Mouse (Mus musculus) common myeloid progenitor, adult 5-6 weeks (primary cell): ENCODE measurements around the gene Trim25. TPM values are rescaled to one million over a fixed set of nuclear protein-coding genes. Genes with fewer than 3 reads are reported as not detected.
A peak's percentile ranks its signal among the peaks of the same experiment; 100 is the strongest.

ENCODE experiments used
- ATAC-seq: replicated peaks from 2 replicates; pipeline ENCODE4 v1.8.0; 2016; ENCODE audit warnings: low read depth, mild to moderate bottlenecking, moderate TSS enrichment, inconsistent platforms; ENCODE audit not compliant: poor library complexity, severe bottlenecking
- total RNA-seq: library from RNA; stranded (forward); fragments of 200-1000, 187-1606 nt; gene quantifications from 2 replicates; pipeline ENCODE4 v1.2.3, GENCODE M21; 2017

Trim25 gene
- 21.1 and 28.0 TPM in 2 replicates for total RNA-seq

GRCm38 (mm10) chr11:88998974-88999722, at the start of gene Trim25:
Gene Trim25 (plus strand): TSS chr11:88999376.
- peak; percentile 91 for ATAC-seq

- ATAC-seq, result peak; percentile 55
Measured at GRCm38 (mm10) chr11:88949802-88950639, 49.2 kb upstream of the Trim25 start.

GRCm38 (mm10) chr11:88950640-88951250, 48.4 kb upstream of the Trim25 start:
- no peak for ATAC-seq

- no peak for ATAC-seq
Measured at GRCm38 (mm10) chr11:88951576-88951975, 47.6 kb upstream of the Trim25 start.

GRCm38 (mm10) chr11:88952117-88952516, 47.1 kb upstream of the Trim25 start:
- no peak for ATAC-seq

- no peak for ATAC-seq
Measured at GRCm38 (mm10) chr11:88953582-88953981, 45.6 kb upstream of the Trim25 start.

GRCm38 (mm10) chr11:88954803-88955202, 44.4 kb upstream of the Trim25 start:
- peak; percentile 52 for ATAC-seq

- ATAC-seq, result peak; percentile 98
Measured at GRCm38 (mm10) chr11:88955217-88955969, 43.8 kb upstream of the Trim25 start, which contains the start of gene Scpep1. Gene Scpep1 (minus strand): TSS chr11:88955465.

- ATAC-seq, result no peak
Measured at GRCm38 (mm10) chr11:88958851-88959250, 40.3 kb upstream of the Trim25 start.

- no peak for ATAC-seq
Measured at GRCm38 (mm10) chr11:88966881-88967361, 32.3 kb upstream of the Trim25 start, which contains the start of gene Elobl. Gene Elobl (minus strand): TSS chr11:88966931.

GRCm38 (mm10) chr11:88970202-88970732, 28.9 kb upstream of the Trim25 start, which contains the start of gene Coil:
Gene Coil (plus strand): TSS chr11:88970252.
- ATAC-seq, result no peak

- peak; percentile 90 for ATAC-seq
Measured at GRCm38 (mm10) chr11:88973776-88974701, 25.1 kb upstream of the Trim25 start.

- no peak for ATAC-seq
Measured at GRCm38 (mm10) chr11:88976320-88976719, 22.9 kb upstream of the Trim25 start.

GRCm38 (mm10) chr11:88977188-88977587, 22.0 kb upstream of the Trim25 start:
- ATAC-seq, result no peak

GRCm38 (mm10) chr11:88981337-88981736, 17.8 kb upstream of the Trim25 start:
- no peak for ATAC-seq

- ATAC-seq, result no peak
Measured at GRCm38 (mm10) chr11:88986616-88987015, 12.6 kb upstream of the Trim25 start.

GRCm38 (mm10) chr11:88988956-88989355, 10.2 kb upstream of the Trim25 start:
- ATAC-seq, result no peak

- peak; percentile 86 for ATAC-seq
Measured at GRCm38 (mm10) chr11:88989530-88989929, 9.6 kb upstream of the Trim25 start.
